Mouse (Mus musculus) E14TG2a.4 (cell line): ENCODE data around the gene Mreg.

ENCODE experiments used
- CTCF ChIP-seq: conservative IDR thresholded peaks from 2 replicates; pipeline ENCODE4 v1.5.1; 2014; ENCODE audit warnings: low read length
- NANOG ChIP-seq: IDR thresholded peaks from 2 replicates; pipeline ENCODE4 v1.6.1; 2014; ENCODE audit warnings: borderline replicate concordance, low read length, mixed read lengths

DNA sequence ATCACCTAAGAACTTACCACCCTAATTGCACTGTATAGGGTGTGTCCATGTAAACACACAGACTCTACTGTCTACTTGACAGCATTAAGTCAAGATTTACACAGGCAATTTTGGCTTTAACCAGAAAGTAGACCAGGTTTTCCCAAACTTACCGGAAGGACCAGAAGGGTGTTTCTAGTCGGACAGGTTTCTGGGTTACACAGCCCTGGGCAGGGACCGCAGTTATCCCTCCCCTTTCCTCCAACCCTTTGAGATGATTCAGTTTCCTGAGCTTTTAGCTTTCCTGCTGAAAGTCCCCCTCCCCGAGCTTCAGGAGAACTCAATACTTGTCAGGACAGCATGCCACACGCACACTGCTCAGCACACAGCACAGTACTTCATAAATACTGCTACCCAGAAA, 26.0 kb downstream of the Mreg start:
- TF ChIP-seq CTCF (no peak), NANOG (no peak)
